Mouse (Mus musculus): ENCODE measurements around the gene Castor1.

GRCm38 (mm10) chr11:4263296-4263695, 45.3 kb downstream of the Castor1 start:
- TF ChIP-seq GATA1 (IDR thresholded peaks at IDR 0.05; ENCODE audit: borderline replicate concordance, low read length) (no peak), FLI1 (IDR thresholded peaks at IDR 0.05; ENCODE audit: low read length) (no peak)

Measured in megakaryocyte, embryonic 14.5 days (primary cell).